ENCODE assay signal across 8 mouse cellular contexts in genomic region chr10:42680582-42681001, GRCm38 (mm10).
DNase-seq lines count a peak whose midpoint lies in the region; ATAC-seq and TF ChIP-seq lines count a peak whose summit lies in the region.

No protein-coding gene starts in this region.

- H3K9ac ChIP-seq in lung, embryonic 15.5 days: no peak overlapping the region
- H3K9ac ChIP-seq in intestine, postnatal 0 days (ENCODE audit: low read depth, low read length): 0 out of 2 replicates have a peak overlapping the region, but pooled peaks have one; percentile 75
- H3K9ac ChIP-seq in neural tube, embryonic 14.5 days (replicated peaks; ENCODE audit: low read depth, low read length): no peak overlapping the region

- peaks cover 9% of the 10 kb centered on the region; the same call in 1 of the 2 replicates for H3K4me1 ChIP-seq in lung, embryonic 15.5 days
- H3K4me1 ChIP-seq in intestine, postnatal 0 days (replicated peaks; ENCODE audit: control insufficient read depth, insufficient read depth, low read length): peaks cover 2% of the 10 kb centered on the region; the same call in 1 of the 2 replicates
- peaks cover 12% of the 10 kb centered on the region for H3K4me1 ChIP-seq in neural tube, embryonic 14.5 days (ENCODE audit: control insufficient read depth, insufficient read depth, low read length)

- no peaks in the 10 kb centered on the region for H3K36me3 ChIP-seq in lung, embryonic 15.5 days
- peaks cover 14% of the 10 kb centered on the region for H3K36me3 ChIP-seq in intestine, postnatal 0 days (ENCODE audit: control insufficient read depth, insufficient read depth)
- no peaks in the 10 kb centered on the region for H3K36me3 ChIP-seq in neural tube, embryonic 14.5 days (ENCODE audit: control insufficient read depth, insufficient read depth, low read length)

- no peaks in the 10 kb centered on the region for H3K9me3 ChIP-seq in lung, embryonic 15.5 days
- no peaks in the 10 kb centered on the region for H3K9me3 ChIP-seq in intestine, postnatal 0 days (ENCODE audit: control insufficient read depth)
- H3K9me3 ChIP-seq in neural tube, embryonic 14.5 days (ENCODE audit: control insufficient read depth, low read length): no peaks in the 10 kb centered on the region

- H3K27me3 ChIP-seq in lung, embryonic 15.5 days: peaks cover 5% of the 10 kb centered on the region; the same call in 1 of the 2 replicates
- H3K27me3 ChIP-seq in intestine, postnatal 0 days (replicated peaks; ENCODE audit: control insufficient read depth, insufficient read depth, low read length): no peaks in the 10 kb centered on the region
- no peaks in the 10 kb centered on the region for H3K27me3 ChIP-seq in neural tube, embryonic 14.5 days (ENCODE audit: control insufficient read depth, insufficient read depth, low read length)

- DNase-seq in lung, postnatal 4 days: no peak
- DNase-seq in embryo, embryonic 10.5 days (ENCODE audit: low spot score): peak; percentile 37
- DNase-seq in adrenal gland, postnatal 25 days: no peak
- no peak for DNase-seq in left cerebral cortex, postnatal 4 days
- DNase-seq in cerebellum, adult 9-11 months: no peak

- no peak for ATAC-seq in lung, embryonic 15.5 days (ENCODE audit: borderline replicate concordance, extremely low read depth, low FRiP score, low TSS enrichment)
- no peak for ATAC-seq in intestine, postnatal 0 days
- ATAC-seq in neural tube, embryonic 14.5 days (ENCODE audit: low read depth): no peak

- no peak overlapping the region for H3K4me3 ChIP-seq in lung, embryonic 15.5 days
- peak overlapping the region; percentile 86 for H3K4me3 ChIP-seq in intestine, postnatal 0 days (ENCODE audit: low read depth, low read length)
- no peak overlapping the region for H3K4me3 ChIP-seq in neural tube, embryonic 14.5 days (ENCODE audit: low read depth, low read length)

- peak overlapping the region; percentile 94 for H3K4me2 ChIP-seq in lung, embryonic 15.5 days
- peak overlapping the region; percentile 79 for H3K4me2 ChIP-seq in intestine, postnatal 0 days (replicated peaks; ENCODE audit: low read depth)
- peak overlapping the region; percentile 11; the same call in 1 of the 2 replicates for H3K4me2 ChIP-seq in neural tube, embryonic 14.5 days (ENCODE audit: low read depth, low read length)

- TF ChIP-seq CTCF in intestine, postnatal 0 days (IDR thresholded peaks at IDR 0.05; ENCODE audit: low read depth): no peak

- intact Hi-C loops in left cerebral cortex, postnatal 4 days (cut with DNase I): no loop called here

- no peak overlapping the region for H3K27ac ChIP-seq in lung, embryonic 15.5 days
- no peak overlapping the region for H3K27ac ChIP-seq in intestine, postnatal 0 days (ENCODE audit: low read depth, low read length)
- H3K27ac ChIP-seq in neural tube, embryonic 14.5 days (ENCODE audit: low read depth, low read length): no peak overlapping the region

- 16% methylated on average over 6 of the region's 6 CpGs for WGBS in lung, embryonic 15.5 days
- WGBS in intestine, postnatal 0 days: 18% methylated on average over 6 of the region's 6 CpGs
- WGBS in neural tube, embryonic 14.5 days: 19% methylated on average over 6 of the region's 6 CpGs

Comparison
In these comparisons a context has a peak if more than half of its experiments do, and no peak if none do; other contexts are left out.
1. H3K4me2 ChIP-seq: peak in every context shown above with its lines; median percentile 94 in lung, embryonic 15.5 days; 79 in intestine, postnatal 0 days; 11 in neural tube, embryonic 14.5 days.